Mouse (Mus musculus): Measurements from ENCODE around the gene Alg14. TPM values are rescaled to one million over a fixed set of nuclear protein-coding genes. Genes with fewer than 3 reads are reported as not detected.

The Alg14 gene
- polyA plus RNA-seq, 1 experiment from 2014 or later, result 38.2 TPM

DNA sequence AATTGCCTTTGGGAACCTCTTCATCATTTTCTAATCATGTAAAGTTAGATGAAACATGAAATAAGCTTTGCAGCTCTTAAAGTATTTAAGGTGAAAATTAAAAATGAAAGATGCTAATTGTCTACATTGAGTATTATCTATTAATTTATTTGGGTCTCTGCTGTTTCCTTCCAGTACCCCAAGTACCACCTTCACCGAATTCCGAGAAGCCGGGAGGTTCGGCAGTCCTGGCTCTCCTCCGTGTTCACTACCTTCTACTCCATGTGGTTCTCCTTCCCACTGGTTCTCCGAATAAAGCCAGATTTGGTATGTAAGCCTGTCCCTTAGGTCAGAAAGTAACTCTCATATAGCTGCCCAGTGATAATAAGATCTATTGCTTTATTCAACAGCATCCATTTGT lies 28.3 kb downstream of the Alg14 start:
- no peak for TF ChIP-seq CTCF (IDR thresholded peaks at IDR 0.05; ENCODE audit: low read depth)

GRCm38 (mm10) chr3:121320896-121321295 lies 29.3 kb downstream of the Alg14 start:
- no peak overlapping the region for H3K27ac ChIP-seq
- H3K27me3 ChIP-seq (ENCODE audit: insufficient read depth, low read length), result no peaks in the 10 kb centered on the region
- H3K9me3 ChIP-seq (replicated peaks; ENCODE audit: low read length), result no peaks in the 10 kb centered on the region
- H3K4me3 ChIP-seq (replicated peaks; ENCODE audit: low read depth, low read length), result no peak overlapping the region
- WGBS, result 81% methylated on average over 1 of the region's 1 CpGs
- H3K9ac ChIP-seq (ENCODE audit: low read depth, low read length), result no peak overlapping the region
- no peak overlapping the region for H3K4me2 ChIP-seq (ENCODE audit: low read length)
- no peaks in the 10 kb centered on the region for H3K4me1 ChIP-seq (replicated peaks; ENCODE audit: insufficient read depth, low read length)
- no peak for TF ChIP-seq CTCF (IDR thresholded peaks at IDR 0.05; ENCODE audit: low read depth)
- ATAC-seq (replicated peaks; ENCODE audit: low FRiP score, low read depth), result no peak
- no peaks in the 10 kb centered on the region for H3K36me3 ChIP-seq (ENCODE audit: insufficient read depth, low read length)
- no peak for DNase-seq (ENCODE audit: low spot score)

More for the DNA sequence above, 28.3 kb downstream of the Alg14 start:
- ATAC-seq (replicated peaks; ENCODE audit: low FRiP score, low read depth) (no peak), DNase-seq (ENCODE audit: low spot score) (no peak)
- Histone ChIP-seq H3K4me2 (ENCODE audit: low read length) (no peak overlapping the region), H3K27ac (no peak overlapping the region), H3K36me3 (ENCODE audit: insufficient read depth, low read length) (no peaks in the 10 kb centered on the region), H3K27me3 (ENCODE audit: insufficient read depth, low read length) (no peaks in the 10 kb centered on the region), H3K4me3 (replicated peaks; ENCODE audit: low read depth, low read length) (no peak overlapping the region), H3K9ac (ENCODE audit: low read depth, low read length) (no peak overlapping the region), H3K4me1 (replicated peaks; ENCODE audit: insufficient read depth, low read length) (no peaks in the 10 kb centered on the region), H3K9me3 (replicated peaks; ENCODE audit: low read length) (no peaks in the 10 kb centered on the region)
- 88% methylated on average over 6 of the region's 6 CpGs for WGBS

DNA sequence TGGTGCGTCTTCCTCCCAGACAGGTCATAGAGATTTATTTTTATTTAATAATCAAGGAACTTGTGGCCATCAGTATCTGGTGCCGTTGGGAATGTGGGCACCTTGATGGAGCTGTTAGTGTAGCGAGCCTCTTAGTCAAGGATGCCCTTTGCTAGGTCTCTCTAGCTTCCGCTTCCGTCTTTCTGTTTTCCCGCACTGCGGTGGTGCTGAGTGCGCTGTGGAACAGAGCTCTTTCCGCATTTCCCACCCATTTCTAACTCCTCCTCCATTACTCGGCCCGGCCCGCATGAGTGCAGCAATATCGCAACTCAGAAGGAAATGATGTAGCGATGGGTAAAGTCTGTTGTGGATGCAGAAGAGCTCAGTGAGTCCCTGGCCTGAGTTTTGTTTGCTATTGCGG lies 31.8 kb downstream of the Alg14 start:
- no peaks in the 10 kb centered on the region for H3K4me1 ChIP-seq (replicated peaks; ENCODE audit: insufficient read depth, low read length)
- H3K4me3 ChIP-seq (replicated peaks; ENCODE audit: low read depth, low read length), result no peak overlapping the region
- no peaks in the 10 kb centered on the region for H3K36me3 ChIP-seq (ENCODE audit: insufficient read depth, low read length)
- no peak for ATAC-seq (replicated peaks; ENCODE audit: low FRiP score, low read depth)
- no peak overlapping the region for H3K9ac ChIP-seq (ENCODE audit: low read depth, low read length)
- no peak for DNase-seq (ENCODE audit: low spot score)
- 97% methylated on average over 15 of the region's 15 CpGs for WGBS
- no peak overlapping the region for H3K4me2 ChIP-seq (ENCODE audit: low read length)
- no peak for TF ChIP-seq CTCF (IDR thresholded peaks at IDR 0.05; ENCODE audit: low read depth)
- H3K27me3 ChIP-seq (ENCODE audit: insufficient read depth, low read length), result no peaks in the 10 kb centered on the region
- no peaks in the 10 kb centered on the region for H3K9me3 ChIP-seq (replicated peaks; ENCODE audit: low read length)
- H3K27ac ChIP-seq, result no peak overlapping the region

DNA sequence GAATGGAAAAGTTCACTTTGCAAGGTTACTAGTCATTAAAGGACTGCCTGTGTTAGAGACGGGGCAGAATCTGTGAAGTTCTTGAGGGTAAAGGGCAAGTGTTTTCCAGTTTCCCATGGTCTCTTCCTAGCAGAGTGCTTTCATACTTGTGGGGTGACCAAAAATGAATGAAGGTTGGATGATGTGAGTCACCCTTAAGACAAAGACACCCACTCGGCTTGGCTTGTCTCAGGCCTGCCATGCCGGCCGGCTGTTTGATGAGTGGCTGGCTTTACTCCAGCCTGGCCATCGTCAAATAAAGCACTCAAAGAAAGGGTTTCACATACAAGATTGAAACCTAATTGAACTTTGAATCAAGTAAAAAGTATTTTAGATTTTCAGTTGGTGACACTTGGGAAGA lies 35.8 kb downstream of the Alg14 start:
- no peak for DNase-seq (ENCODE audit: low spot score)
- 80% methylated on average over 5 of the region's 5 CpGs for whole genome bisulfite sequencing
- H3K27ac ChIP-seq, result no peak overlapping the region
- no peaks in the 10 kb centered on the region for H3K9me3 ChIP-seq (replicated peaks; ENCODE audit: low read length)
- H3K4me2 ChIP-seq (ENCODE audit: low read length), result no peak overlapping the region
- ATAC-seq (replicated peaks; ENCODE audit: low FRiP score, low read depth), result no peak
- H3K27me3 ChIP-seq (ENCODE audit: insufficient read depth, low read length), result no peaks in the 10 kb centered on the region
- TF ChIP-seq CTCF (IDR thresholded peaks at IDR 0.05; ENCODE audit: low read depth), result no peak
- no peak overlapping the region for H3K4me3 ChIP-seq (replicated peaks; ENCODE audit: low read depth, low read length)
- H3K4me1 ChIP-seq (replicated peaks; ENCODE audit: insufficient read depth, low read length), result no peaks in the 10 kb centered on the region
- no peaks in the 10 kb centered on the region for H3K36me3 ChIP-seq (ENCODE audit: insufficient read depth, low read length)
- H3K9ac ChIP-seq (ENCODE audit: low read depth, low read length), result no peak overlapping the region

GRCm38 (mm10) chr3:121329647-121330046 lies 38.1 kb downstream of the Alg14 start:
- no peaks in the 10 kb centered on the region for H3K4me1 ChIP-seq (replicated peaks; ENCODE audit: insufficient read depth, low read length)
- H3K9me3 ChIP-seq (replicated peaks; ENCODE audit: low read length), result no peaks in the 10 kb centered on the region
- H3K4me2 ChIP-seq (ENCODE audit: low read length), result no peak overlapping the region
- H3K27me3 ChIP-seq (ENCODE audit: insufficient read depth, low read length), result no peaks in the 10 kb centered on the region
- 64% methylated on average over 10 of the region's 10 CpGs for WGBS
- ATAC-seq (replicated peaks; ENCODE audit: low FRiP score, low read depth), result no peak
- no peak overlapping the region for H3K27ac ChIP-seq
- H3K4me3 ChIP-seq (replicated peaks; ENCODE audit: low read depth, low read length), result no peak overlapping the region
- TF ChIP-seq CTCF (IDR thresholded peaks at IDR 0.05; ENCODE audit: low read depth), result no peak
- no peaks in the 10 kb centered on the region for H3K36me3 ChIP-seq (ENCODE audit: insufficient read depth, low read length)
- DNase-seq (ENCODE audit: low spot score), result no peak
- H3K9ac ChIP-seq (ENCODE audit: low read depth, low read length), result no peak overlapping the region

DNA sequence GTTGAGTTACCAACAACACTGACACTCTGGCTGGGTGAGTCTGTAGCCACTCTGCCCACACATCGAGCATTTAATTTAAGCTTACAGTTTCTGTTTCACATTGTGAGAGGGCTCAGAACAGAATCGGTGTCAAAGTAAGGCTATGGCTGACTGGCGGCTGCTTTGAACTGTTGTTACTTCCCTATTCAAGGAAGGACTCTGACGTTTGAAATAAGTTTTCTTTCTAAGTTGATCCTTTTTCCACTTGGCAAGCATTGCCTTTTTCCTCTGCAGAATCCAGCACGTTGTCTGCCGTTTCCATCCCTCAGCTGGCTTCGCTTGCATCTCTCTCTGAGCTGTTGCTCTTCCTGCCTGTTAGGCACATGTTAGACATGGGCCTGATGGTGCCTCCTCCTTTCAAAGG lies 38.7 kb downstream of the Alg14 start:
- no peak overlapping the region for H3K4me3 ChIP-seq (replicated peaks; ENCODE audit: low read depth, low read length)
- no peak overlapping the region for H3K9ac ChIP-seq (ENCODE audit: low read depth, low read length)
- DNase-seq (ENCODE audit: low spot score) (no peak), ATAC-seq (replicated peaks; ENCODE audit: low FRiP score, low read depth) (no peak)
- TF ChIP-seq CTCF (IDR thresholded peaks at IDR 0.05; ENCODE audit: low read depth), result no peak
- H3K27me3 ChIP-seq (ENCODE audit: insufficient read depth, low read length), result no peaks in the 10 kb centered on the region
- no peaks in the 10 kb centered on the region for H3K9me3 ChIP-seq (replicated peaks; ENCODE audit: low read length)
- H3K4me1 ChIP-seq (replicated peaks; ENCODE audit: insufficient read depth, low read length), result no peaks in the 10 kb centered on the region
- no peak overlapping the region for H3K27ac ChIP-seq
- 59% methylated on average over 7 of the region's 7 CpGs for WGBS
- no peak overlapping the region for H3K4me2 ChIP-seq (ENCODE audit: low read length)
- H3K36me3 ChIP-seq (ENCODE audit: insufficient read depth, low read length), result no peaks in the 10 kb centered on the region

DNA sequence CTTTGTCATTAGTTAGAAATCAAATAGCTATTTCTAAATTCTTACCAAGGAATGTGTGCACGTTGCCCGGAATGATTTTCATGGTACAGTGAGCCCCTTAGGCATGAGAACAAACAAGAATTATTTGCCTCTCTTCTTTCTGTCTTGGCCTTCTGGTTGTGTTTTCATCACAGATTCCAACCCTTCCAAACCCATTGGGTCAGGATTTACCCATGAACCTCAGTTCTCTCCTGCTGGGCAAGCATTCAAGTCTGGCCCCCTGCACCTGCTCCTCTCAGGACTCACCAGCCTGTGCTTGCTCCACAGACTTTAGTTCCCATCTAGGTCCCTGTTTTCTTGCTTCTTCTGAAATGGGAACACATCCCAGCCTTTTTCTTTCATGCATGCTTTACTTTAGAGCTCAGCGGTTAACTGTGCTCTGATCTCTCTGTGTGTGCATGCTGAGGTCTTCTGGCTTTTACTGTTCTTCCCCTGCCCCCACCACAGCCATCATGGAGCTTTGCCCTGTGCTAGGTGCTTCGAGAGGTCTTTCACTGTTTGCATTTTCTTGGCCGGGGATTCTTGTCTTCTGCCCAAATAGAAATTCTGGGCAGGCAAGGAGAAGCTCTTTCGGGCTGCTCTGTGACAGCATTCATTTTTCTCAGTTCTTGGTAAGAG lies 44.8 kb downstream of the Alg14 start:
- Histone ChIP-seq H3K27ac (no peak overlapping the region), H3K4me1 (replicated peaks; ENCODE audit: insufficient read depth, low read length) (no peaks in the 10 kb centered on the region), H3K4me3 (replicated peaks; ENCODE audit: low read depth, low read length) (no peak overlapping the region), H3K9ac (ENCODE audit: low read depth, low read length) (no peak overlapping the region), H3K27me3 (ENCODE audit: insufficient read depth, low read length) (no peaks in the 10 kb centered on the region), H3K4me2 (ENCODE audit: low read length) (no peak overlapping the region), H3K36me3 (ENCODE audit: insufficient read depth, low read length) (no peaks in the 10 kb centered on the region), H3K9me3 (replicated peaks; ENCODE audit: low read length) (no peaks in the 10 kb centered on the region)
- no peak for TF ChIP-seq CTCF (IDR thresholded peaks at IDR 0.05; ENCODE audit: low read depth)
- WGBS, result 71% methylated on average over 6 of the region's 6 CpGs
- DNase-seq (ENCODE audit: low spot score) (no peak), ATAC-seq (replicated peaks; ENCODE audit: low FRiP score, low read depth) (no peak)
